Mouse (Mus musculus) testis, adult 2 months (tissue): ENCODE results near the gene Smarcc1.

ENCODE experiments used
- CTCF ChIP-seq: fragments of 200-500 bp; IDR thresholded peaks from 2 replicates; pipeline ENCODE4 v1.5.1; 2012; ENCODE audit warnings: low read depth, mild to moderate bottlenecking, inconsistent platforms, low read length, moderate library complexity; ENCODE audit not compliant: control insufficient read depth, insufficient read depth, insufficient replicate concordance
- POLR2A ChIP-seq: fragments of 200-500 bp; IDR thresholded peaks from 2 replicates; pipeline ENCODE4 v1.6.1; 2012; ENCODE audit warnings: low read depth, mild to moderate bottlenecking, inconsistent platforms, low read length, moderate library complexity; ENCODE audit not compliant: control insufficient read depth

- no peak for TF ChIP-seq POLR2A
- TF ChIP-seq CTCF, result no peak
Observed at GRCm38 (mm10) chr9:110117779-110118139, 251 bp downstream of the Smarcc1 start, which contains the start of gene Dhx30.
